Mouse (Mus musculus) olfactory bulb, adult 2 months (tissue): ENCODE data around the gene Slc7a5.

Experiments
- CTCF ChIP-seq: fragments of 200-500 bp; IDR thresholded peaks from 2 replicates; pipeline ENCODE4 v1.5.1; 2012; ENCODE audit warnings: low read depth, mild to moderate bottlenecking, low read length, moderate library complexity; ENCODE audit not compliant: insufficient read depth
- POLR2A ChIP-seq: fragments of 200-500 bp; IDR thresholded peaks from 2 replicates; pipeline ENCODE4 v1.6.1; 2012; ENCODE audit warnings: mild to moderate bottlenecking, low read depth, low read length, moderate library complexity; ENCODE audit not compliant: insufficient read depth

DNA sequence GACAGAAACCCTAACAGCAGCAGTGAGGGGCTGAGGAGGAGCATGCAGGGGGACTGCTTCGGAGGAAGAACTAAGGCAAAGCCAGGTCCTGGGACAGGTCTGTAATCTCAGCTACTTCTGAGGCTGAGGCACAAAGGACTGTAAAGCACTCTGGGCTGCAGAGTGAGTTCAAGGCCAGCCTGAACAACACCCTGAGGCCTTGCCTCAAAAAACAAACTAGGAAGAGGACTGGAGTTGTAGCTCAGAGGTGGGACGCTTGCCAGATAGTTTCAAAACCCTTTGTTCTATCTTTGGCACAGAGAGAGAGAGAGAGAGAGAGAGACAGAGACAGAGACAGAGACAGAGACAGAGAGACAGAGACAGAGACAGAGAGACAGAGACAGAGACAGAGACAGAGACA is 53.9 kb downstream of the Slc7a5 start:
- no peak for TF ChIP-seq POLR2A
- TF ChIP-seq CTCF, result no peak
